Mouse (Mus musculus): ENCODE measurements around the gene Acnat2. TPM values are rescaled to one million over a fixed set of nuclear protein-coding genes. Genes with fewer than 3 reads are reported as not detected.
"Not testable (repeated sequence)": the region's sequence is repeated elsewhere in the genome, so short reads cannot be mapped to it uniquely, and the experiment has no call there.

Gene Acnat2
- polyA plus RNA-seq, 1 experiment from 2014 or later: 0.32 TPM

- Histone ChIP-seq H3K27ac (ENCODE audit: low read length) (no peak overlapping the region), H3K36me3 (ENCODE audit: control insufficient read depth, insufficient read depth) (no peaks in the 10 kb centered on the region), H3K9ac (ENCODE audit: low read depth, low read length) (no peak overlapping the region), H3K27me3 (ENCODE audit: control insufficient read depth, insufficient read depth, low read depth, low read length) (no peaks in the 10 kb centered on the region), H3K9me3 (replicated peaks; ENCODE audit: control insufficient read depth, low read length) (no peaks in the 10 kb centered on the region; the same call in 1 of the 2 replicates), H3K4me2 (ENCODE audit: low read depth, low read length) (no peak overlapping the region), H3K4me3 (ENCODE audit: low read depth, low read length) (no peak overlapping the region), H3K4me1 (ENCODE audit: control insufficient read depth, low read depth, low read length) (no peaks in the 10 kb centered on the region)
- no peak for ATAC-seq (ENCODE audit: low read depth)
- WGBS (ENCODE audit: insufficient replicate concordance): 68% methylated on average over 2 of the region's 2 CpGs
Measured at GRCm38 (mm10) chr4:49357097-49357496, 50.9 kb downstream of the Acnat2 start.

- ATAC-seq (ENCODE audit: low read depth): no peak
- H3K27ac ChIP-seq (ENCODE audit: low read length): no peak overlapping the region
- WGBS (ENCODE audit: insufficient replicate concordance): 66% methylated on average over 4 of the region's 4 CpGs
Measured at GRCm38 (mm10) chr4:49350470-49350869, 57.5 kb downstream of the Acnat2 start.

DNA sequence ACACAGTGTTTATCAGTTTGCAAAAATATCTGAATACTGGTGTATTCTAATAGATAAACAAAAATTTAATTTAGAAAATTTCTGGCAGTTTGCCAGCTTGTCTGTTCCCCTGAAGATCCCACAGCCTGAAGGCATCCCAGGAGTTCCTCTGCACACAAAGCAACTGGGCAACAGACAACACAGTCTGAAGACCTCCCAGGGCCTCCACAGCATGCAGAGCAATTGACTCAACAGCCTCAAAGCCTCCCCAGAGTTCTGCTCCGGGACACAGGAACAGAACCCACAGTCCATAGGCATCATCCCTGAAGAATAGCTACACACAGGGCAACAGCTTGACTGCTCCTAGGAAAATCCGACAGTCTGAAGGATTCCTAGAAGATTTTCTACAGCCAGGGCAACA is 59.3 kb downstream of the Acnat2 start:
- Histone ChIP-seq H3K9ac (ENCODE audit: low read depth, low read length) (no peak overlapping the region), H3K4me3 (ENCODE audit: low read depth, low read length) (no peak overlapping the region), H3K4me2 (ENCODE audit: low read depth, low read length) (no peak overlapping the region), H3K36me3 (ENCODE audit: control insufficient read depth, insufficient read depth) (no peaks in the 10 kb centered on the region), H3K27ac (ENCODE audit: low read length) (no peak overlapping the region), H3K9me3 (replicated peaks; ENCODE audit: control insufficient read depth, low read length) (no peaks in the 10 kb centered on the region), H3K27me3 (ENCODE audit: control insufficient read depth, insufficient read depth, low read depth, low read length) (no peaks in the 10 kb centered on the region), H3K4me1 (ENCODE audit: control insufficient read depth, low read depth, low read length) (no peaks in the 10 kb centered on the region)
- WGBS (ENCODE audit: insufficient replicate concordance): 43% methylated on average over 2 of the region's 2 CpGs
- no peak for ATAC-seq (ENCODE audit: low read depth)

More at GRCm38 (mm10) chr4:49350470-49350869, 57.5 kb downstream of the Acnat2 start:
- no peak overlapping the region for H3K4me3 ChIP-seq (ENCODE audit: low read depth, low read length)
- H3K9me3 ChIP-seq (replicated peaks; ENCODE audit: control insufficient read depth, low read length): no peaks in the 10 kb centered on the region
- no peak overlapping the region for H3K9ac ChIP-seq (ENCODE audit: low read depth, low read length)
- H3K36me3 ChIP-seq (ENCODE audit: control insufficient read depth, insufficient read depth): no peaks in the 10 kb centered on the region
- no peaks in the 10 kb centered on the region for H3K4me1 ChIP-seq (ENCODE audit: control insufficient read depth, low read depth, low read length)
- H3K27me3 ChIP-seq (ENCODE audit: control insufficient read depth, insufficient read depth, low read depth, low read length): no peaks in the 10 kb centered on the region
- no peak overlapping the region for H3K4me2 ChIP-seq (ENCODE audit: low read depth, low read length)

DNA sequence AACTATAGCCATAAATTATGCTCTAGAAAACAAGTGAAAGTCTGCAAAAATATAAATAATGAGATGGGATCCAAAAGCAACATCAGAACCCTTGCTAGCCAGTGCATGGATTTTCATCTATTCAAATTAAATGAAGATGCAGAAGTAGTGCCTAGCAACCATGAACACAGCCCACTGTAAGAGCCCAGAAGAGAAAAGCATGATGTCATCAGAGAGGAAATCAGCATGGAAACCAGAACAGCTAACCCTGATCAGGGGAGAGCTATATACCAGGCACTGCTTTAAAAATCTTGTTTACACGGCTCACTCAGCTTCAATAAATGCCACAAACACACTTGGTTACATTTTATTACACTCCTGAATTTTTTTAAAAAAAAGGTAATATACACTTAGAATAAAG is 60.0 kb downstream of the Acnat2 start:
- H3K36me3 ChIP-seq (ENCODE audit: control insufficient read depth, insufficient read depth); H3K27me3 ChIP-seq (ENCODE audit: control insufficient read depth, insufficient read depth, low read depth, low read length); ATAC-seq (ENCODE audit: low read depth); H3K27ac ChIP-seq (ENCODE audit: low read length); H3K4me2 ChIP-seq (ENCODE audit: low read depth, low read length); H3K9me3 ChIP-seq (replicated peaks; ENCODE audit: control insufficient read depth, low read length); H3K4me3 ChIP-seq (ENCODE audit: low read depth, low read length); H3K9ac ChIP-seq (ENCODE audit: low read depth, low read length); H3K4me1 ChIP-seq (ENCODE audit: control insufficient read depth, low read depth, low read length): not testable (repeated sequence)
- 53% methylated on average over 1 of the region's 1 CpGs for WGBS (ENCODE audit: insufficient replicate concordance)

DNA sequence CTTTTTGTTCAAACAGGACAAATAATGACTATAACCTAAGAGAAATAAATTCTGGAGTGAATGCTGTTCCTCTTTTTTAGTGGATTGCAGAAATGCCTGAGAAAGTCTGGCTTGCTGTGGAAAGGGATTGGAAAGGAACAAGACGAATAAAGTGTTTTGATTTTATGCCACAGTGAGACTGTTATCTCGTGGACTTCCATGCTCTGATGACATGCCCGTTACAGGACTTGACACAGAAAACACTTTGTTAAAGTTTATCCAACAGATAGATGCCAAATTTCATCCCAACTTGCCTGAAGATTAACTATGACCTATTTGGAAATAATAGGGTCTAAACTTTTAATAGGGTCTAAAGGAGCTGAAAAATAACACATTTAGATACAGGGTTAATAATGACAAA is 67.9 kb downstream of the Acnat2 start:
- H3K27me3 ChIP-seq (ENCODE audit: control insufficient read depth, insufficient read depth, low read depth, low read length); H3K4me2 ChIP-seq (ENCODE audit: low read depth, low read length); H3K4me1 ChIP-seq (ENCODE audit: control insufficient read depth, low read depth, low read length); H3K4me3 ChIP-seq (ENCODE audit: low read depth, low read length); H3K27ac ChIP-seq (ENCODE audit: low read length); H3K9ac ChIP-seq (ENCODE audit: low read depth, low read length); H3K36me3 ChIP-seq (ENCODE audit: control insufficient read depth, insufficient read depth); ATAC-seq (ENCODE audit: low read depth); H3K9me3 ChIP-seq (replicated peaks; ENCODE audit: control insufficient read depth, low read length): not testable (repeated sequence)
- WGBS (ENCODE audit: insufficient replicate concordance): 36% methylated on average over 3 of the region's 3 CpGs

- H3K4me1 ChIP-seq (ENCODE audit: control insufficient read depth, low read depth, low read length); H3K27me3 ChIP-seq (ENCODE audit: control insufficient read depth, insufficient read depth, low read depth, low read length); ATAC-seq (ENCODE audit: low read depth); H3K36me3 ChIP-seq (ENCODE audit: control insufficient read depth, insufficient read depth); H3K4me3 ChIP-seq (ENCODE audit: low read depth, low read length); H3K9me3 ChIP-seq (replicated peaks; ENCODE audit: control insufficient read depth, low read length); H3K4me2 ChIP-seq (ENCODE audit: low read depth, low read length); H3K27ac ChIP-seq (ENCODE audit: low read length); H3K9ac ChIP-seq (ENCODE audit: low read depth, low read length): not testable (repeated sequence)
- WGBS (ENCODE audit: insufficient replicate concordance): 53% methylated on average over 3 of the region's 4 CpGs
Measured at GRCm38 (mm10) chr4:49337949-49338348, 70.0 kb downstream of the Acnat2 start.

Other genes starting within 250 kb of the Acnat2 start
- gene Acnat1, start 65.8 kb upstream of the Acnat2 start, polyA plus RNA-seq (2015; fragmentation: Nextera tagmentation; extraction: Ambion mirVana): 0.86 and 1.1 TPM in 2 replicates
- 2.9 and 3.3 TPM in 2 replicates for gene Baat, start 98.4 kb upstream of the Acnat2 start, polyA plus RNA-seq (2015; fragmentation: Nextera tagmentation; extraction: Ambion mirVana)
- 54.4 and 56.9 TPM in 2 replicates for gene Mrpl50, start 112.9 kb upstream of the Acnat2 start, polyA plus RNA-seq (2015; fragmentation: Nextera tagmentation; extraction: Ambion mirVana)
- gene Zfp189, start 113.0 kb upstream of the Acnat2 start, polyA plus RNA-seq (2015; fragmentation: Nextera tagmentation; extraction: Ambion mirVana): 3.5 and 3.8 TPM in 2 replicates
- gene Aldob, start 141.4 kb upstream of the Acnat2 start, polyA plus RNA-seq (2015; fragmentation: Nextera tagmentation; extraction: Ambion mirVana): 479 and 529 TPM in 2 replicates
- 5.6 and 6.1 TPM in 2 replicates for gene Tmem246, start 189.7 kb upstream of the Acnat2 start, polyA plus RNA-seq (2015; fragmentation: Nextera tagmentation; extraction: Ambion mirVana)
- gene Rnf20, start 223.9 kb upstream of the Acnat2 start, polyA plus RNA-seq (2015; fragmentation: Nextera tagmentation; extraction: Ambion mirVana): 13.6 and 13.7 TPM in 2 replicates